Mouse (Mus musculus) testis, adult 2 months (tissue): ENCODE measurements around the gene Nudcd2.
"Not testable (repeated sequence)": the region's sequence is repeated elsewhere in the genome, so short reads cannot be mapped to it uniquely, and the experiment has no call there.

ENCODE experiments used
- CTCF ChIP-seq: fragments of 200-500 bp; IDR thresholded peaks from 2 replicates; pipeline ENCODE4 v1.5.1; 2012; ENCODE audit warnings: low read depth, mild to moderate bottlenecking, inconsistent platforms, low read length, moderate library complexity; ENCODE audit not compliant: control insufficient read depth, insufficient read depth, insufficient replicate concordance
- POLR2A ChIP-seq: fragments of 200-500 bp; IDR thresholded peaks from 2 replicates; pipeline ENCODE4 v1.6.1; 2012; ENCODE audit warnings: low read depth, mild to moderate bottlenecking, inconsistent platforms, low read length, moderate library complexity; ENCODE audit not compliant: control insufficient read depth

- not testable (repeated sequence) for TF ChIP-seq CTCF, POLR2A
These were observed 23.6 kb upstream of the Nudcd2 start for GRCm38 (mm10) chr11:40709899-40710298.
